Mouse (Mus musculus) heart, adult 18-20 months (tissue): Measurements from ENCODE around the gene Asb6. TPM values are rescaled to one million over a fixed set of nuclear protein-coding genes. Genes with fewer than 3 reads are reported as not detected.

Experiments
- DNase-seq, 2 experiments: peaks; one replicate each; pipeline ENCODE4 v3.0.0; 2021 to 2022; ENCODE audit warnings: mixed read lengths in 1 of 2
- total RNA-seq, 2 experiments: library from RNA; stranded (reverse); gene quantifications; 2 replicates each; pipeline ENCODE4 v1.2.3; 2021

Asb6 gene
- total RNA-seq, 2 experiments from 2014 or later: 6.6 to 7.4 TPM

DNA sequence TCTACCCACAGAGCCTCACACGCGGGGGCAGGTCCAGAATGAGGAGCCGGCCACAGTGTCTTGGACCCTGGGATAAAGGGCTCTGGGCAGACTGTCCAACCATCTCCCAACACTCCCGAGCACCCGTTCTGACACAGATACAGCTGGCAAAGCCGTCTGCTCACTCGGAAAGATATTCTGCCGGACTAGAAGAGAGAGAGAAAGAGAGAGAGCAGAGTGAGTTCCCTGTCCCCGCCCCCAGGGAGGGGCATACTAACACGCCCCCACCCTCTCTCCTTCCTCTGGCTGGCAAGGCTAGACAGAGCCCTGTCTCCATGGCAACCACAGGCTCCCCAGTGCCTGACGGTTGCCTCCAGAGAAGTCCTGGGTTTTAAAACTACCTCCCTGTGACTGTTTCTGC, 33.8 kb downstream of the Asb6 start:
- peak; percentile 78 to 86 for DNase-seq

DNA sequence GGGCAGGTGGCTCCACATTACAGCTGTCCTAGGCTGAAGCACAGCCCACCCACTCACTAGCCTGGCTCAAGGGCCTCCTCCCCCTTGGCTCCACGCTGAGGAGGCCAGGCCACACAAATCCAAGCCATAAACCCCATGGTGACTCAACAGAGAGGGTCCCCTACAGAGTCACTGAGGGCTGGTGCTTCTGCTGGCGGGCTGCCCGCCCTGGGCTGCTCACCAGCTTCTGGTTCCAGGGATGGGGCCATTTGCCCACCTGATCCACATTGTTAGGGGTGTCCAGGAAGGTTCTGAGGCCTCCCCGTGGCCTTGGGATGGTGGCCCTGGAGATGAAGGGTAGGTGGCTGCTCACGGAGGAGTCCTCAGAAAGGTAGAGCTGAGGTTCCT, 34.3 kb downstream of the Asb6 start:
- DNase-seq: no peak

DNA sequence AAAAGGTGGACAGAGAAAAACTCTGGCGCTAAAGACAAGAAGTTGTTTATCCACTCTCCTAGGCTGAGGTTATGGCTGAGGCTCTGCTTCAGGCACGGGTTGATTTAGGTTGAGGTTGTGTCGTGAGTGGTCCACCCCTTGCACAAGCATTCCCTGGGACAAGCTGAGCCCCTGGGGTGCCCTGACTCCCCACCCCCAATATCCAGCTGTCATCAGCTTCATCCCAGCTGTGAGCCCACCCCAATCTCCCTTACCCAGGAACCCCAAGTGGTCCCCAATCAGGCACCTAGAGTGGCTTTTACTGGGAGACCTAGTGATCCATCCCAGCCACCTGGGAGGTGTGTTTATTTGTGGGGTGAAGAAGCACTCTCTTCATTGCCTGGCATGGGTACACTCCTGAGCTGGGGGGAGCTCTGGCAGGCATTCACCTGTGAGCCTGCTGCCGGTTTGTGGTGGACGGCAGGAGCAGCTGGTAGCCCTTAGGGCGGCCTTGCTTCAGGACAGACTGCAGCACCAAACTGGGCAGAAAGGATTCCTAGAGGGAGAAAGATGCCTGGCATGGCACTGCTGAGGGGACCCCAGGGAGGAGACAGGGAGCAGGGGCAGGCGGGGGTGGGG, 34.8 kb downstream of the Asb6 start:
- no peak for DNase-seq

DNA sequence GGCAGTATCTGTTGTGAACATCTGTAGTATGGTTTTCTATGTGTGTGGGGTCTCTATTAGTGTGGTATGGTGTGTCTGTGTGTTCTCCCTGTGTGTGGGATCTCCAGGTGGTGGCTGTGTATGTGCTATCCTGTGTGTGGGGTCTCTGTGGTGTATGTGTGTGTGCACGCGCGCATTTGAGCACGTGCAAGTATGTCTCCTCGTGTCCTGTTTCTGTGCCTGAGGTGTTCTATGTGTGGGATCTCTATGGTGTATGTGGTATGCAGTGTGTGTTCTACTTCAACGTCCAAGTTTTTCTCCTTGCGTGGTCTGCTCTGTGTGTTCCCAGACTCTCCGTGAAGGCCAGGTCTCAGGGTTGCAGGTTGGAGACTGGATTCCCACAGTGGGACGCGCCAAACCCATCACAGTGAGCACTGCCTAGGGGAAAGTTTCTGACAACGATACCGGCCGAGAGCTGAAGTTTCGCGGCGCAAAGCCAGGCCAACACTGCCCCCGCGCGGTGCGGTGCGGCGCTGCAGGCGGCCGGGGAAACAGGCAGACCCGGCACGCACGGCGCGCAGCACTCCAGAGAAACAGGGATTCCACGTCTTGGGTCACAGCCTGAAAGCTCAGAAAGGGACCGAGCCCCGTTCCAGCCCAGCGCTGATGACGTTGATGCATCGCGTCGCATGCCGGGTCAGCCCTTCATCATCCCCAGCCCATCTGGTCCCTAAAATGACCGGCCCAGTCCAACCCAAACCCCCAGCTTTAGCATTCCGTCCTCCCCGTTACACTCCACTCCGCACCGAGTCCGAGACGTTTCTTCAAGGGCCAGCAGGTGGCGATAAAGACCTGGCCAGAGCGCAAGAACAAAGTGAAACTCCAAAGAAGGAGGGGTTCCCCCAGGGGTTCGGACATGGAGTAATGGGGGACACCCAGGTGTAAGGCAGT, 35.7 kb downstream of the Asb6 start:
- peak; percentile 95 to 100 for DNase-seq

DNA sequence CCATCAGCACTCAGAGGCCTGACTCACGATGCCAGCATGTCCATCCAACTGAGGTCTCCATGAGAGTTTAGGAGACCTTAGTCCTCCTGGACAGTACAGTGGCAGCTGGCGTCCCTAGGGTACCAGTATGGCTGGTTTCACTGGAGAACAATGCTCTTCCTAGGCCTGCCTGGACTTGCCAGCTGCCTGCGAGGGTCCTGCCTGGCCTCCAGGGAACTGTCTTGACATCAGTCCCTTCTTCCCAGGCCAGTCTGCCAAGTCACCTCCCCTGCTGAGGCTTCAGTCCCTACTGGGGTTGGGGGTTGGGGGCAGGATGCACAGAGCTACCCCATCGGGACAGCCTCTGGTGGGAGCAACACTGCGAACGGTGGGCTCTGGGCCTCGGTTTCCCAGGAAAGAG, 38.1 kb downstream of the Asb6 start:
- no peak for DNase-seq

DNA sequence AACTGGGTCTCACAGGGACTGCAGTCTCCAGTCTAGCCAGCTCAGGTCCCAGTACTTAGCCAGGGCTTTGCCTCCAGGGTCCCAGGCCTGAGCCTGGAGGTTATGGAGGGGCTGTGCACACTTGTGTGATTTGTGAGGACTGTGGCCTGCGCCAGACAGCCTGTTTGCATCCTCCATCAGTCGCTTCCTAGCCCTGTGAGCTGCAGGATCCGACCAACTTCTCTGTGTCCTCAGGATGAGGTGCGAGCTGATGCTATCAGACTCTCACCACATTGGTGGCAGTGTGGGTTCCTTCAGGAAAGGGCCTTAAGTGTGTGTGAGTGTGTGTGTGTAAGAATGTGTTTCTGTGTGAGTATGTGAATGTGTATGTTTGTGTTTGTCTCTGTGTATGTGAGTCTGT, 42.7 kb downstream of the Asb6 start:
- no peak for DNase-seq

DNA sequence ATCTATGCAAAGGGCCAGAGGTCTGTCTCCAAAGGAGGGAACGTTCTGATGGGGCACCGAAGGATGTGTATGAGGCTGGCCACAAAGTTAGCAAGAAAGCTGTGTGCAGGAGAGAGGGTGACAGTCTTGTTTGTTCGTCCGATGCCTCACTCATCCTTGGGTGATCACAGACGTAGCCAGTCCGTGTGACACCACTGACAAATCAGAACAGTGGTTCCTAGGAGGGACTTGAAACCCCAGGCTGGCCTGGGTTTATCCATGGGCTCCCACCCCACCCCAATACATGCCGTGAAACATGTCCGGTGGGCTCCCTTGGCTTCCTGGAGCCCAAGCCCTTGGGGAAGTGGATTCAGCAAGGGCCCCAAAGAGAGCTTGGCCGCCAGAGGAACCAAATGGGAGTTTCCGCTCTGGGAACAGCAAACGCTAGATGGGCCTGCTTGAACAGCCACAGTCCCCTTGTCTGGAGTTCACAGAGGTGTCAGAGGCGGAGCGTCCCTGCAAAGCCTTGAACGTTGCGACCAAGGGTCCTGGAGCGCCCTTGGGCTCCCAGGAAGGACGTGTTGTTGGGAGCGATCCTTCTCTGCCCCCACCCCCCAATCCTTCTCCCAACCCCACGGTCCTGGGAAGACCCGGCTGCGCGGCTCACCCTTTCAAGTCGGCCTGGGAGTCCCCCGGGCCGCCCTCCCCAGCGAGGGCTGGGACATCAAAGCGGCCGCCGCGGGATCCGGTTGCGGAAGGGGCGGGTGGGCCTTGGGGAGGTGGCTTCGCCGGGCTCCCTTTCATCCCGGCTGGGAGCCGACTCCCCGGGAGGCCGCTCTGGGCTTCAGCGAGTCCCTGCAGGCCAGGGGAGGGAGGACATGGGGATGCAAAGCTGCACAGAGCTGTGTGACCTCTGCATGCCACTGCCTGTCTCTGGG, 45.8 kb downstream of the Asb6 start:
- DNase-seq: peak; percentile 54 to 56

DNA sequence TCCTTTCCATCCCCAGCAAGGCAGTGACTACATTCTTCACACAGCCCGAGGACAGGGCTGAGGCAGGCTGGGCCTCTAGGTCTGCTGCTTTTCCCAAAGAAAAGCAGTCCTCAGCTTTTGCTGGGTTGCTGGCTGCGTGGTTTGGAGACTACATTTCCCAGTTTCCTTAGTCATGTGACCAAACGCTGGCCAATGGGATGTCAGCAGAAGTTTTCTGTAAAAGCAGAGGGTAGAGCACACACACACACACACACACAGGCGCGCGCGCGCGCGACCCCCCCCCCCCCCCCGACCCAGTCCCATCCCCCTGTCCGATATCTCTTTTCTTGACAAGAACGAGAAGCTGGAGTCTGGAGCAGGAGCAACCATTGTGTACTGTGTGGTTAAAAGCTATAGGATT, 46.8 kb downstream of the Asb6 start:
- peak; percentile 88 to 89 for DNase-seq

DNA sequence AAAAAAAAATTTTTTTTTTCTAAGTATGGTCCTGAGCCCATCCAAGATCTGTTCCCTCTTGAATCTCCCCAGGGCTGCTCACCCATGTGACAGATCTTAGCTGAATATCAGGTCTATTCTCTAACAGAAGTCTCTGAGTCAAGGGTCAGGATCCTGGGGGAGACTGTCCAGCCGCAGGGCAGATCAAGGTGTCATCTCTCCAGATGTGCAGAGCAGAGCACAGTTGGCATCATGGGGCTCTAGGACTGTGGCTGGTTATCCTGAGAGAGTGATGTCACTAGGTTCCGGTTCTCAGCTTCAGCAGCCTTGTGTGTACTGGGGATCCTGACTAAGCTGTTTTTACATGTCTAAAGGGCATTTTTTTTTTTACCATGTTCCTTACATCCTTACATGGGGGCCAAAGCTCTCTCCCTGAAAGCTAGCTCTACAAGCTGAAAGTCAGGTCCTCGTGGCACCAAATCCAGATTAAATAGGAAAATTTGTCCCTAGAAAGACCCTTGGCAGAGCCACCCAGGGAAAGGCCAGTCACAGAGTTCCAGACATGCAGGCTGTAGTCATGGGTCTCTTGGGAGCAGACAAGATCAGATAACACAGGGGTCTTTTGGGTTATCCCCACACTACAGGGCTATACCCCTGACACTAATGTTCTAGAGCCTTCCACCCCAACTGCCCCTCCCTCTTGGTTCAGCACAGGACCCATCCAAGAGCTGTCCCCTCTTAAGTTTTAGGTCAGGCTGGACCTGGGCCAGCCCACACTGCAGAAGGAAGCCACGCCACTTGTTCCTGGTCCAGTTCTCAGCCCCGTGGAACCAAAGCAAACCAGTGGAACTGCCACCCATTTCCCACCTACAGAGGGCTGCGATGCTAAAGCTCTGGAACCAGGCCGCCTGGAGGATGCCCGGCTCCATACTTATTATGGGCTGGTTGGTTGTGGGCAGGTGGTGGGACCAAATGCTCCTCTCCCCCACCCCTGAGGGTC, 47.5 kb downstream of the Asb6 start:
- peak in 1 of 2 experiments; percentile 32 for DNase-seq

DNA sequence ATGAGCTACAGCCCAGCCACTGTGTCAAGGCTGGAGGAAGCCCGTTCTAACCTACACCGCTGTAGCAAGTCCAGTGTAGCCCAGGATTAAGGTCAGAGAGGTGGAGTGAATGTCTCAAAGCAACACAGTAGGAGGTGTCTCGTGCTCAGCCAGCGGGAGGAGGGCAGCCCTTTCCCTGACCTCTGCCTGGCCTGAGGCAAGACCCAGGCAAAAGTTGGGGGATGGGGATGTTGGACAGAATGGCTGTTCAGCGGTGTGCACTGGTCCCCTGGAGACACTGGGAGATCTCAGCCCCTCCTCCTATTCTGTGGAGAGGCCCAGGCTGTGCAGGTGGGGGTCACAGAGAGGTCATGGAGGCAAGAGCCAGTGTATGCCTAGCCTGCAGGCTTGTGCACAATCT, 50.9 kb downstream of the Asb6 start:
- no peak for DNase-seq

DNA sequence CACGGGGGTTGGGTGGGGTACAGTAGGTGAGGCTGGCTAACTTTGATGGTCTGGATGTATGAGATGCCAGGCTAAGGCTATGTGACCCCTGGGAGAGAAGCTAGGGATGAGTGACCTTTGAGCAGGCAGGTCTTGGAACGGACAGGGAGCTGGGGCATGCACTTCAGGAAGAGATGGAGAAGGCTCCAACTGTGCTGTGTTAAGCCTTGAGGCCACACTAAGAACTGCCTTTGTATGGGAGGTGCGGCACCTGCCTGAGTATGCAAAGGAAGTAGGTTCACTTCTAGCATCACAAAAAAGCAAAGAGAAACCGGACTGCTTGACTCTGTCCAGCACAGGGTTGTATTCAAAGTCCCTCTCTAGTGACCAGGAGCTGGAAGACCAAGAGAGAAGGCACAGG, 51.9 kb downstream of the Asb6 start:
- DNase-seq: no peak

DNA sequence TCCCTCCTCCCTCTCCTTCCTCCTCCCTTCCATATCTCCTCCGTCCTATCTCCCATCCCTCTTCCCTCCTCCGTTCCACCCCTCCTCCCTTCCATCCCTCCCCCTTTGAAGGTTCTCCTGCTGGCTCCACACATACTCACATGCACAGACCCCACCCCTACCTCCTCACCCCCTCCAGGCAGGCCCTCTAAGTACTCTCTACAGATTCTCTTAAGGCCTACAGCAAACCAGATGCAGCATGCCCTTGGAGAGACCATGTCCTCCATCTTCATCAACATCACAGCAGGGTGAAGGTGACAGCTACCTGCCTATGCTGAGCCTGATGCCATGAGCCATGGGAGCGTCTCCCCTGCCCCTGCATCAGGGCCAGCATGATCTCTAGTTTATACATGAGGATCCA, 52.9 kb downstream of the Asb6 start:
- no peak for DNase-seq

DNA sequence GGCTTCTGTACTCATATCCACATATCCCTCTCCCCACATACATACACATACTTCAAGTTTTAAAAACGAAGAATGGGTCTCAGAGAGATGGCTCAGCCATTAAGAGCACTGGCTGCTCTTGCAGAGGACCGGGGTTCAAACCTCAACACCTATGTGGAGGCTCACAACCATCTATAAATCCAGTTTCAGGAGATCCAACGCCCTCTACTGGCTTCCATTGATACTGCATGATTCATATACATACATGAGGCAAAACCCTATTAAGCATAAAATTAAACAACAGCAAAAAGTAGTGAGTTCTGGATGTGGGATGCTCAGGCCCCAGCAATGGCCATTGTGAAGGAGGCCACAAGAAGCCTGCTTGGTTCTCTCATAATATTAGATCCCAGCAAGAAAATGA, 54.2 kb downstream of the Asb6 start:
- DNase-seq: no peak

DNA sequence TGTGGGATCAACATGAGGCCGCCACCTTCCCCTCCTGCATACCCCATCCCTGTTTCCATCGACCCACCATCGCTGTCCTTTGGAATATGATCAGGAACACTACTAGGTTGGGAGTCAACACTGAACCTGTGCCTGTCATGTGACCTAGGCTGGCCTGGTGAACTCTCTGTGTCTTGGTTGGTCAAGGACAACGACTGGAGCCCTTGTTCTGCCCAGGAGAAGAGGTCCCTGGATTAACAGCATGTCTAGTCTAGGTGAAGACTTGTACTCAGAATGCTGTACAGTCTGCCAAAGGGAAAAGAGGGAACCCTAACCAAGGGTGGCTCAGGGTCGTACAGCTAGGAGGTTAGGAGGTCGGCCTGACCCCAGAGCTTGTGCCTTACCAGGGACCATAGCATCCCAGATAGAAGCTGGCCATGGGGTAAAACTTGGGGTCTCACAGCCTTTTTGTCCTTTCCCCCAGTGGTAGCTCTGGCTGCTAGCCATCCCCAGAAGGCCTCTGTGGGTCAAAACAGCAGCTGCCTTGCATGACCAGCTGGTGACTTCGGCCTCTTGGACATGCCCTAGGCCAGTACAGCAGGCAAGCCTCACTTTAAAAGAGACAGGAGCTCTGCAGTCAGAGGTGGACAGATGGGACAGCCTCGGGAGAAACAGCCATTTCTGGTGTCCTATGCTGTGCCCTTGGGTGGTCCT, 56.7 kb downstream of the Asb6 start:
- peak in 1 of 2 experiments; percentile 31 for DNase-seq

Other genes starting within 250 kb of the Asb6 start
- gene Cstad, start 235.3 kb downstream of the Asb6 start, total RNA-seq: 1 to 10 TPM in 1 of 2 experiments, under 1 TPM in 1; 0.57 to 1.2 TPM
- under 1 TPM; 0.49 to 0.74 TPM for gene 1700001O22Rik, start 26.7 kb downstream of the Asb6 start, total RNA-seq
- gene Ntmt1, start 22.5 kb downstream of the Asb6 start, total RNA-seq: 10 to 100 TPM; 22.6 to 29.2 TPM
- gene Prrx2, start 4.6 kb upstream of the Asb6 start, total RNA-seq: 1 to 10 TPM in 1 of 2 experiments, under 1 TPM in 1; 0.92 to 1.5 TPM
- gene Ptges, start 99.5 kb upstream of the Asb6 start, total RNA-seq: 1 to 10 TPM; 1.5 to 2.6 TPM
- gene Tor1b, start 122.6 kb upstream of the Asb6 start, total RNA-seq: 10 to 100 TPM; 25.2 to 29.1 TPM
- gene Tor1a, start 137.6 kb upstream of the Asb6 start, total RNA-seq: 10 to 100 TPM in 1 of 2 experiments, 1 to 10 TPM in 1; 8.8 to 10.3 TPM
- 10 to 100 TPM; 19.4 to 22.9 TPM for gene BC005624, start 151.9 kb upstream of the Asb6 start, total RNA-seq
- gene Usp20, start 151.9 kb upstream of the Asb6 start, total RNA-seq: 10 to 100 TPM; 50.1 to 53.8 TPM